In the genomic region with DNA sequence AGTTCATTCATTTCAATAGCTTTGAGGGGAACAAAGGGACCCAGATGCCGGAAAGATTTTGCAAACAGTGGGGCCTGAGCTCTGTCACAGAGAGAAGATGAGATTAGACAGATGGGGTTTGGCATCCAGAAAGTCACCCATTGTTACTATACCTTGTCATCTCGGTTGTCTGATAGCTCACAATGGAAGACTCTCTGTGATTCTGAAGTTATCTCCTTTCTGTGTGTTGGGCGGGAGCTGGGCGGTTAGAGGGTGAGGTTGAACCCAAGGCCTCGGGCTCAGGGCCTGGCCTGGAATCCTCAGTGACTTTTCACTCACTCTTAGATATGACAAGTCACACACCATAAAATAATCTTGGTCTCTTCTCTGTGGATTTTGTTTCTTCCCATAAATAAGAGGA, we compare ENCODE assay signal across 12 mouse cellular contexts. TPM values are rescaled to one million over a fixed set of nuclear protein-coding genes. Genes with fewer than 3 reads are reported as not detected.
DNase-seq lines count a peak whose midpoint lies in the region; ATAC-seq and TF ChIP-seq lines count a peak whose summit lies in the region.
"Had no signal": no experiment of that assay in that cellular context is flagged by ENCODE, and none has a peak within 500 bp of the region (broad histone marks: within the 10 kb centered on the region; RNA-seq: fewer than 3 reads in every experiment).

No protein-coding gene starts in this region.

- H3K27me3 ChIP-seq in kidney, embryonic 15.5 days = no peaks in the 10 kb centered on the region
- H3K27me3 ChIP-seq in C2C12 (ENCODE audit: control insufficient read depth, insufficient read depth, insufficient read length) = no peaks in the 10 kb centered on the region
- H3K27me3 ChIP-seq in intestine, embryonic 16.5 days (replicated peaks; ENCODE audit: control insufficient read depth, insufficient read depth, low read length) = no peaks in the 10 kb centered on the region
- H3K27me3 ChIP-seq in hindbrain, embryonic 10.5 days (ENCODE audit: insufficient read depth, poor library complexity, severe bottlenecking) = peaks cover 28% of the 10 kb centered on the region

- H3ac ChIP-seq in C2C12 (ENCODE audit: control insufficient read depth, insufficient read length, low read depth) = peak overlapping the region; percentile 10

- H3K9me3 ChIP-seq in kidney, embryonic 15.5 days (replicated peaks) = no peaks in the 10 kb centered on the region
- no peaks in the 10 kb centered on the region for H3K9me3 ChIP-seq in intestine, embryonic 16.5 days (ENCODE audit: control insufficient read depth, low read length)
- no peaks in the 10 kb centered on the region for H3K9me3 ChIP-seq in hindbrain, embryonic 10.5 days
- H3K9me3 ChIP-seq: hindbrain, embryonic 13.5 days; liver, embryonic 15.5 days had no signal

- peaks cover 85% of the 10 kb centered on the region for H3K79me2 ChIP-seq in C2C12 (ENCODE audit: control insufficient read depth, insufficient read depth)

- WGBS in kidney, embryonic 15.5 days = 56% methylated on average over 5 of the region's 5 CpGs
- 45% methylated on average over 5 of the region's 5 CpGs for WGBS in intestine, embryonic 16.5 days
- WGBS in hindbrain, embryonic 10.5 days = 77% methylated on average over 5 of the region's 5 CpGs

- H3K9ac ChIP-seq in kidney, embryonic 15.5 days = no peak overlapping the region
- peak overlapping the region; percentile 39; the same call in 1 of the 2 replicates for H3K9ac ChIP-seq in intestine, embryonic 16.5 days (ENCODE audit: low read depth, low read length)
- H3K9ac ChIP-seq: hindbrain, embryonic 13.5 days; liver, embryonic 15.5 days had no signal

- peaks cover 67% of the 10 kb centered on the region for H3K79me3 ChIP-seq in C2C12 (ENCODE audit: low read depth)

- peak overlapping the region; percentile 53 for H3K4me2 ChIP-seq in kidney, embryonic 15.5 days
- H3K4me2 ChIP-seq in intestine, embryonic 16.5 days (ENCODE audit: low read depth, low read length) = peak overlapping the region; percentile 27
- H3K4me2 ChIP-seq: hindbrain, embryonic 13.5 days; liver, embryonic 15.5 days had no signal

- H3K4me1 ChIP-seq in kidney, embryonic 15.5 days = peaks cover 77% of the 10 kb centered on the region
- peaks cover 24% of the 10 kb centered on the region for H3K4me1 ChIP-seq in intestine, embryonic 16.5 days (ENCODE audit: control insufficient read depth, insufficient read depth, low read length)
- H3K4me1 ChIP-seq in hindbrain, embryonic 10.5 days (replicated peaks) = peaks cover 34% of the 10 kb centered on the region
- H3K4me1 ChIP-seq: liver, embryonic 15.5 days had no signal

- ATAC-seq in kidney, embryonic 15.5 days (replicated peaks; ENCODE audit: low FRiP score) = no peak
- no peak for ATAC-seq in intestine, embryonic 16.5 days

- peak overlapping the region; percentile 86 for H3K27ac ChIP-seq in kidney, embryonic 15.5 days
- peak overlapping the region; percentile 53 for H3K27ac ChIP-seq in intestine, embryonic 16.5 days (ENCODE audit: low read length)
- H3K27ac ChIP-seq in layer of hippocampus, adult 2 months = no peak overlapping the region
- H3K27ac ChIP-seq in hindbrain, embryonic 10.5 days = no peak overlapping the region
- H3K27ac ChIP-seq: liver, embryonic 15.5 days had no signal

- H3K4me3 ChIP-seq in kidney, embryonic 15.5 days (replicated peaks) = peak overlapping the region; percentile 16
- no peak overlapping the region for H3K4me3 ChIP-seq in C2C12 (ENCODE audit: insufficient read depth, poor library complexity, severe bottlenecking)
- peak overlapping the region; percentile 11 for H3K4me3 ChIP-seq in intestine, embryonic 16.5 days (ENCODE audit: low read length)
- H3K4me3 ChIP-seq in layer of hippocampus, adult 2 months = no peak overlapping the region
- no peak overlapping the region for H3K4me3 ChIP-seq in hindbrain, embryonic 10.5 days
- H3K4me3 ChIP-seq: hindbrain, embryonic 13.5 days; liver, embryonic 15.5 days had no signal

- peaks cover 69% of the 10 kb centered on the region for H3K36me3 ChIP-seq in kidney, embryonic 15.5 days
- peaks cover 74% of the 10 kb centered on the region for H3K36me3 ChIP-seq in C2C12 (ENCODE audit: control insufficient read depth, insufficient read depth)
- peaks cover 14% of the 10 kb centered on the region for H3K36me3 ChIP-seq in intestine, embryonic 16.5 days (ENCODE audit: control insufficient read depth, insufficient read depth, low read length)
- peaks cover 10% of the 10 kb centered on the region for H3K36me3 ChIP-seq in hindbrain, embryonic 10.5 days
- H3K36me3 ChIP-seq: hindbrain, embryonic 13.5 days; liver, embryonic 15.5 days had no signal

- no peak for TF ChIP-seq CTCF in C2C12 (IDR thresholded peaks at IDR 0.05; ENCODE audit: control insufficient read depth, insufficient read depth, insufficient read length)
- no peak for TF ChIP-seq CTCF in layer of hippocampus, adult 2 months (conservative IDR thresholded peaks at IDR 0.05)

- no peak for DNase-seq in kidney, adult 8-10 months
- peak; percentile 81 for DNase-seq in Muller cell, postnatal 12 days (ENCODE audit: inconsistent ontology term)
- DNase-seq in layer of hippocampus, adult 2 months (ENCODE audit: low spot score in 2 of 2) = no peak
- no peak for DNase-seq in hindbrain, embryonic 10.5 days (ENCODE audit: low spot score)

TF ChIP-seq in C2C12, 6 proteins besides CTCF, POLR2A, EP300 and RAD21:
- no peak for TF ChIP-seq MYOG (IDR thresholded peaks at IDR 0.05; ENCODE audit: control insufficient read depth, extremely low read depth, insufficient read length)
- no peak for TF ChIP-seq FOSL1 (IDR thresholded peaks at IDR 0.05; ENCODE audit: insufficient read depth, low read length, poor library complexity, severe bottlenecking)
- TF ChIP-seq MAX (IDR thresholded peaks at IDR 0.05) = peak; percentile 0
TF ChIP-seq in C2C12: peak in this region for 1.

RNA-seq across cellular contexts. Expression of gene Lamb1, which starts 5.7 kb away (rescaled TPM):
- polyA plus RNA-seq in kidney, embryonic 15.5 days (2015; fragmentation: Nextera tagmentation; extraction: Ambion mirVana) = 134 and 144 TPM in 2 replicates
- 96.1 TPM for polyA plus RNA-seq in C2C12 (2012; fragmentation: generic; extraction: Trizol)
- polyA plus RNA-seq in intestine, embryonic 16.5 days (2015; fragmentation: Nextera tagmentation; extraction: Ambion mirVana) = 60.4 and 65.1 TPM in 2 replicates
- total RNA-seq in layer of hippocampus, adult 2 months (2021) = 10 to 100 TPM; 37.8 to 46.8 TPM
- polyA plus RNA-seq in hindbrain, embryonic 10.5 days (2016; fragmentation: Nextera tagmentation; extraction: Ambion mirVana) = 21.8 and 23.7 TPM in 2 replicates

RNA-seq across cellular contexts. Expression of gene Gm6993, which starts 30.2 kb away (rescaled TPM):
- polyA plus RNA-seq in kidney, embryonic 15.5 days (2015; fragmentation: Nextera tagmentation; extraction: Ambion mirVana) = not detected in 2 replicates
- not detected for polyA plus RNA-seq in C2C12 (2012; fragmentation: generic; extraction: Trizol)
- not detected in 2 replicates for polyA plus RNA-seq in intestine, embryonic 16.5 days (2015; fragmentation: Nextera tagmentation; extraction: Ambion mirVana)
- not detected for total RNA-seq in layer of hippocampus, adult 2 months (2021)
- polyA plus RNA-seq in hindbrain, embryonic 10.5 days (2016; fragmentation: Nextera tagmentation; extraction: Ambion mirVana) = not detected in 2 replicates
- total RNA-seq: adrenal gland, postnatal 10 days; left cerebral cortex, adult 8-10 months had no signal
- polyA plus RNA-seq: hindbrain, embryonic 13.5 days; liver, embryonic 15.5 days; midbrain, embryonic 14.5 days had no signal

Comparison
In these comparisons a context has a peak if more than half of its experiments do, and no peak if none do; other contexts are left out.
1. H3K27ac ChIP-seq: peak in kidney, embryonic 15.5 days (single experiment) and intestine, embryonic 16.5 days (single experiment); none in layer of hippocampus, adult 2 months (single experiment) and hindbrain, embryonic 10.5 days (single experiment).
2. H3K4me3 ChIP-seq: peak in kidney, embryonic 15.5 days (single experiment) and intestine, embryonic 16.5 days (single experiment); none in C2C12 (single experiment), layer of hippocampus, adult 2 months (single experiment) and hindbrain, embryonic 10.5 days (single experiment).